Mouse (Mus musculus) hindbrain, postnatal 0 days (tissue): Measurements from ENCODE around the gene E2f8. TPM values are rescaled to one million over a fixed set of nuclear protein-coding genes. Genes with fewer than 3 reads are reported as not detected.

ENCODE experiments used
- ATAC-seq: fragments of 200-750 bp; cut with Nextera tagmentation; 2 replicates; pipeline ENCODE4 v1.8.0; 2017; ENCODE audit warnings: mild to moderate bottlenecking, moderate TSS enrichment, moderate library complexity
- DNase-seq: peaks from one replicate; pipeline ENCODE4 v3.0.0-alpha.2; 2015; ENCODE audit warnings: low spot score
- H3K27ac ChIP-seq: fragments of 300-500 bp; sonication (generic); 2 replicates; pipeline ENCODE4 v1.5.1; 2014; ENCODE audit warnings: mild to moderate bottlenecking
- H3K27me3 ChIP-seq: fragments of 300-500 bp; sonication (generic); 2 replicates; pipeline ENCODE4 v1.6.1; 2014; ENCODE audit warnings: low read length, mixed read lengths; ENCODE audit not compliant: insufficient read depth
- H3K36me3 ChIP-seq: fragments of 300-500 bp; sonication (generic); 2 replicates; pipeline ENCODE4 v1.6.1; 2014; ENCODE audit warnings: low read length, mixed read lengths; ENCODE audit not compliant: insufficient read depth
- H3K4me1 ChIP-seq: fragments of 300-500 bp; sonication (generic); 2 replicates; pipeline ENCODE4 v1.6.1; 2014; ENCODE audit warnings: antibody characterized with exemption, low read length, mixed read lengths; ENCODE audit not compliant: insufficient read depth
- H3K4me2 ChIP-seq: fragments of 300-500 bp; sonication (generic); 2 replicates; pipeline ENCODE4 v1.6.1; 2014; ENCODE audit warnings: low read depth, mild to moderate bottlenecking, low read length, moderate library complexity, mixed read lengths
- H3K4me3 ChIP-seq: fragments of 300-500 bp; sonication (generic); 2 replicates; pipeline ENCODE4 v1.5.1; 2014; ENCODE audit warnings: low read length
- H3K9ac ChIP-seq: fragments of 300-500 bp; sonication (generic); replicated peaks from 2 replicates; pipeline ENCODE4 v1.6.1; 2014; ENCODE audit warnings: mild to moderate bottlenecking, low read length, moderate library complexity, mixed read lengths
- H3K9me3 ChIP-seq: fragments of 300-500 bp; sonication (generic); 2 replicates; pipeline ENCODE4 v1.6.1; 2016; ENCODE audit warnings: low read length, mixed read lengths
- CTCF ChIP-seq: IDR thresholded peaks from 2 replicates; pipeline ENCODE4 v1.5.1; 2016; ENCODE audit warnings: antibody characterized with exemption, control low read depth, low read depth
- WGBS: fragments of 180-500 bp; shearing (Covaris S2); extraction: QIAGEN DNeasy Blood & Tissue Kit; methylation state at CpG from one replicate; pipeline ENCODE4 v1.1.7; 2014; 5-methylcytosine and 5-hydroxymethylcytosine counted together
- polyA plus RNA-seq: library from polyadenylated mRNA; unstranded; fragments of >200 nt; fragmentation: Nextera tagmentation; extraction: Ambion mirVana; gene quantifications from 2 replicates; pipeline ENCODE4 v1.2.1, GENCODE M21; 2015
- total RNA-seq: library from RNA; depleted of rRNA; stranded (reverse); fragments of >200 nt; gene quantifications from 2 replicates; pipeline ENCODE4 v1.2.3, GENCODE M21; 2014; rRNA removed

Gene E2f8
- total RNA-seq (2.6 and 4.8 TPM in 2 replicates), polyA plus RNA-seq (1.8 and 2.0 TPM in 2 replicates)

DNA sequence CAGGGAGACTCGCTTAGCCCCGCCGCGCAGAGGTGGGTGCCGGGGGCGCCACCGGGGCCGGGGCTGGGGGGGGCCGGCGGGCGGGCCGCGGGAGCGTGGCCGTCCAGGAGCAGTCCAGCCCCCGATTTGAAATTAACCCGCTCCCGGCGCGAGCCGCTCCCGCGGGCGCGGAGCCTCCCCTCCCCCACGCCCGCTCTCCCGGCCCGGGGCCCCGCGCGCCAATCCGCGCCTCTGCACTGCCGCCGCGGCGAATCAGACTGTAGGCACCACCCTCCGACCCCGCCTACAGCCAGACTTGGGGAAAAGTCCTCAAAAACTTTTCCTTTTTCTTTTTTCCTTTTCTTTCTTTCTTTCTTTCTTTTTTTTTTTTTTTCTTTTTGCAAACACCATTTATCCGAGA, at the start of gene E2f8:
E2f8 (minus strand) TSS at position 111 of the 400 bp plus-strand sequence.
- Histone ChIP-seq H3K27me3 (peaks cover 6% of the 10 kb centered on the region), H3K36me3 (no peaks in the 10 kb centered on the region), H3K4me3 (peak within 1 kb of the TSS; percentile 76), H3K4me1 (no peaks in the 10 kb centered on the region; the same call in 1 of the 2 replicates), H3K4me2 (peak within 1 kb of the TSS; percentile 100), H3K9ac (peak within 1 kb of the TSS; percentile 40), H3K27ac (no peak within 1 kb of the TSS), H3K9me3 (no peaks in the 10 kb centered on the region)
- peak; percentile 79 for DNase-seq
- TF ChIP-seq CTCF: no peak
- ATAC-seq: peak; percentile 55
- 1% methylated on average over 23 of the region's 41 CpGs for WGBS

- H3K4me1 ChIP-seq: peaks cover 12% of the 10 kb centered on the region; the same call in 1 of the 2 replicates
- H3K27ac ChIP-seq: no peak overlapping the region
- H3K4me2 ChIP-seq: no peak overlapping the region
- no peaks in the 10 kb centered on the region for H3K27me3 ChIP-seq
- peak; percentile 79 for DNase-seq
- peak; percentile 62; the same call in 1 of the 2 replicates for ATAC-seq
- WGBS: 24% methylated on average over 5 of the region's 5 CpGs
- no peak overlapping the region for H3K9ac ChIP-seq
- H3K9me3 ChIP-seq: no peaks in the 10 kb centered on the region
- H3K36me3 ChIP-seq: no peaks in the 10 kb centered on the region
- no peak for TF ChIP-seq CTCF
- H3K4me3 ChIP-seq: no peak overlapping the region
Observed at GRCm38 (mm10) chr7:48930399-48930798, 49.0 kb upstream of the E2f8 start.

- H3K36me3 ChIP-seq: no peaks in the 10 kb centered on the region
- no peak overlapping the region for H3K4me3 ChIP-seq
- peak; percentile 79 for TF ChIP-seq CTCF
- peaks cover 12% of the 10 kb centered on the region; the same call in 1 of the 2 replicates for H3K4me1 ChIP-seq
- no peak overlapping the region for H3K27ac ChIP-seq
- peak; percentile 66 for ATAC-seq
- no peak overlapping the region for H3K4me2 ChIP-seq
- H3K27me3 ChIP-seq: no peaks in the 10 kb centered on the region
- H3K9me3 ChIP-seq: no peaks in the 10 kb centered on the region
- H3K9ac ChIP-seq: no peak overlapping the region
- 21% methylated on average over 3 of the region's 3 CpGs for WGBS
- DNase-seq: peak; percentile 78
Observed at GRCm38 (mm10) chr7:48928364-48928763, 47.0 kb upstream of the E2f8 start.

GRCm38 (mm10) chr7:48925214-48925613, 43.8 kb upstream of the E2f8 start:
- 89% methylated on average over 3 of the region's 3 CpGs for WGBS
- Histone ChIP-seq H3K27me3 (no peaks in the 10 kb centered on the region), H3K4me2 (no peak overlapping the region), H3K9ac (no peak overlapping the region), H3K4me1 (peaks cover 3% of the 10 kb centered on the region; the same call in 1 of the 2 replicates), H3K9me3 (no peaks in the 10 kb centered on the region), H3K4me3 (no peak overlapping the region), H3K27ac (no peak overlapping the region), H3K36me3 (no peaks in the 10 kb centered on the region)
- DNase-seq: no peak
- no peak for TF ChIP-seq CTCF
- no peak for ATAC-seq

DNA sequence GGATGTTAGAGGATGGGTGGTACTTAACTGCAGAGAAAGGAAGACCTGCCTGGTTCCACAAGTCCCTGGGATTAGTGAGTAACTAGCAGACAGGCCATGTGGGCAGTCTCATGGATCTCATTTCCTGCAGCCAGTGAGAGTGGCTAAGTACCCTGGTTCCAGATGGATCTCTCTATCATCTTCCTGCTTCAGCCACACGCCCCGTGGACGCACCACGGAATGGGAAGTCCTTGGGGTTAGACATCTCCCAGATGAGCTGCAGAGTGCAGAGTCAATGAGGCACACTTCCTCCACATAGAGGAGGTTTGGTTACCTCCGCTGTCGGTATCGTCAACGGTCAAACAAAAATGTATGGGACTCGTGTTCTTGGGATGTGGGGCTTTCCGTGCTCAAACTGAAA, 42.2 kb upstream of the E2f8 start:
- H3K36me3 ChIP-seq: no peaks in the 10 kb centered on the region
- no peaks in the 10 kb centered on the region for H3K9me3 ChIP-seq
- H3K27ac ChIP-seq: no peak overlapping the region
- no peak for DNase-seq
- no peaks in the 10 kb centered on the region for H3K27me3 ChIP-seq
- 87% methylated on average over 10 of the region's 10 CpGs for WGBS
- ATAC-seq: no peak
- no peak for TF ChIP-seq CTCF
- H3K4me2 ChIP-seq: no peak overlapping the region
- no peaks in the 10 kb centered on the region for H3K4me1 ChIP-seq
- no peak overlapping the region for H3K9ac ChIP-seq
- no peak overlapping the region for H3K4me3 ChIP-seq

GRCm38 (mm10) chr7:48918389-48918788, 37.0 kb upstream of the E2f8 start:
- 25% methylated on average over 11 of the region's 11 CpGs for WGBS
- H3K9ac ChIP-seq: no peak overlapping the region
- DNase-seq (no peak), ATAC-seq (no peak)
- no peak overlapping the region for H3K27ac ChIP-seq
- no peak overlapping the region for H3K4me3 ChIP-seq
- H3K36me3 ChIP-seq: no peaks in the 10 kb centered on the region
- no peaks in the 10 kb centered on the region for H3K27me3 ChIP-seq
- H3K4me1 ChIP-seq: 0 out of 2 replicates have a peak, but pooled peaks cover 4% of the 10 kb centered on the region
- TF ChIP-seq CTCF: no peak
- H3K9me3 ChIP-seq: no peaks in the 10 kb centered on the region
- no peak overlapping the region for H3K4me2 ChIP-seq

- H3K4me3 ChIP-seq: no peak overlapping the region
- WGBS: 17% methylated on average over 5 of the region's 5 CpGs
- H3K4me2 ChIP-seq: no peak overlapping the region
- H3K27me3 ChIP-seq: no peaks in the 10 kb centered on the region
- H3K9ac ChIP-seq: no peak overlapping the region
- no peaks in the 10 kb centered on the region for H3K9me3 ChIP-seq
- no peak for ATAC-seq
- TF ChIP-seq CTCF: no peak
- no peaks in the 10 kb centered on the region for H3K36me3 ChIP-seq
- no peak overlapping the region for H3K27ac ChIP-seq
- H3K4me1 ChIP-seq: 0 out of 2 replicates have a peak, but pooled peaks cover 4% of the 10 kb centered on the region
- no peak for DNase-seq
Observed at GRCm38 (mm10) chr7:48917988-48918387, 36.6 kb upstream of the E2f8 start.
